10 mouse cellular contexts compared by ENCODE assay signal in the genomic region with DNA sequence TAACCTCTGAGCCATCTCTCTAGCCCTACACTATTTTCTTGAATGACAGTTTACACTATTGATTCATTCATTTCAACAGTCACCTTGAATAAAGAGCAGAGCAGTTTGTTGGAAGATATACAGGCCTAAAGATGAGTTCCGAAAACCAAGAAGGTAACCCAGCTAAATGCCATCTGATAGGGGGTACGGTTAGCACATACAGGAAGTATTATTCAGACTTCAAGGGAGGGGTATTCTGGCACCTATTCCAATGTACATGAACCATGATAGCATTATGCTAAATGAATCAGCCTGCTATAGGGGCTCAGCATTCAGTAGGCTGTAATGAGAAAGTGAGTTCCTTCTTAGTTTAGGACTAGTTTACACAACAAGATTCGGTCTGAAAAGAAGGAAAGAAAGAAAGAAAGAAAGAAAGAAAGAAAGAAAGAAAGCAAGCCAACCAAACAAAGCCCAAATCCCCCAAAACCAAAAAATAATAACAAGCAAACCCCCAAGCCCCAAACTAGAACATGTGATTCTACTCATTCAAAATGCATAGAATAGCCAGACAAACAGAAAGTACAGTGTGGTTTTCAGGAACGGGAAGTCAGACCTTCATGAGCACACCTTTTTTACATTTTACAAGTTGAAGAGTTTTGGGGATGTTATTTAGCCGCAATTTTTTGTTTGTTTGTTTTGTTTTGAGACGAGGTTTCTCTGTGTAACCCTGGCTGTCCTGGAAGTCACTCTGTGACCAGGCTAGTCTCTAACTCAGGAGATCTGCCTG.
"Had no signal": no experiment of that assay in that cellular context is flagged by ENCODE, and none has a peak within 500 bp of the region (broad histone marks: within the 10 kb centered on the region; RNA-seq: fewer than 3 reads in every experiment).

No protein-coding gene starts in this region.

- H3K27me3 ChIP-seq: kidney, embryonic 15.5 days; limb, embryonic 12.5 days; limb, embryonic 15.5 days; midbrain, embryonic 12.5 days; midbrain, embryonic 15.5 days had no signal

- H3K9ac ChIP-seq: kidney, embryonic 15.5 days; limb, embryonic 12.5 days; limb, embryonic 15.5 days; liver, embryonic 14.5 days; liver, postnatal 0 days; lung, embryonic 14.5 days; midbrain, embryonic 12.5 days; midbrain, embryonic 15.5 days had no signal

- H3K27ac ChIP-seq: kidney, embryonic 15.5 days; limb, embryonic 12.5 days; limb, embryonic 15.5 days; liver, embryonic 14.5 days; macrophage; midbrain, embryonic 12.5 days; midbrain, embryonic 15.5 days had no signal

- H3K9me3 ChIP-seq: kidney, embryonic 15.5 days; limb, embryonic 12.5 days; limb, embryonic 15.5 days; midbrain, embryonic 12.5 days; midbrain, embryonic 15.5 days had no signal

- H3K4me2 ChIP-seq: limb, embryonic 12.5 days; limb, embryonic 15.5 days; midbrain, embryonic 12.5 days; midbrain, embryonic 15.5 days had no signal

- H3K36me3 ChIP-seq: midbrain, embryonic 15.5 days had no signal

- DNase-seq: left cerebral cortex, postnatal 4 days had no signal
